Mouse (Mus musculus) neural tube, embryonic 12.5 days (tissue): ENCODE results near the gene Rab5b. TPM values are rescaled to one million over a fixed set of nuclear protein-coding genes. Genes with fewer than 3 reads are reported as not detected.
"Not testable (repeated sequence)": the region's sequence is repeated elsewhere in the genome, so short reads cannot be mapped to it uniquely, and the experiment has no call there.

Experiments
- ATAC-seq: fragments of 200-750 bp; cut with Nextera tagmentation; 2 replicates; pipeline ENCODE4 v1.8.0; 2017; ENCODE audit warnings: low read depth, mild to moderate bottlenecking, moderate TSS enrichment, moderate library complexity; ENCODE audit not compliant: low FRiP score
- H3K27ac ChIP-seq: fragments of 300-500 bp; sonication (generic); 2 replicates; pipeline ENCODE4 v1.5.1; 2016
- H3K27me3 ChIP-seq: fragments of 300-500 bp; sonication (generic); replicated peaks from 2 replicates; pipeline ENCODE4 v1.6.1; 2016; ENCODE audit warnings: mild to moderate bottlenecking
- H3K36me3 ChIP-seq: fragments of 300-500 bp; sonication (generic); 2 replicates; pipeline ENCODE4 v1.6.1; 2016; ENCODE audit warnings: mild to moderate bottlenecking
- H3K4me1 ChIP-seq: fragments of 300-500 bp; sonication (generic); 2 replicates; pipeline ENCODE4 v1.6.1; 2016
- H3K4me2 ChIP-seq: fragments of 300-500 bp; sonication (generic); replicated peaks from 2 replicates; pipeline ENCODE4 v1.6.1; 2016; ENCODE audit warnings: mild to moderate bottlenecking
- H3K4me3 ChIP-seq: fragments of 300-500 bp; sonication (generic); 2 replicates; pipeline ENCODE4 v1.5.1; 2016
- H3K9ac ChIP-seq: fragments of 300-500 bp; sonication (generic); 2 replicates; pipeline ENCODE4 v1.6.1; 2016; ENCODE audit warnings: mild to moderate bottlenecking
- H3K9me3 ChIP-seq: fragments of 300-500 bp; sonication (generic); 2 replicates; pipeline ENCODE4 v1.6.1; 2016; ENCODE audit warnings: mild to moderate bottlenecking
- WGBS: fragments of 180-500 bp; shearing (Covaris S2); methylation state at CpG from one replicate; pipeline ENCODE4 v1.1.7; 2016; 5-methylcytosine and 5-hydroxymethylcytosine counted together
- polyA plus RNA-seq: library from polyadenylated mRNA; unstranded; fragments of >200 nt; fragmentation: Nextera tagmentation; extraction: Ambion mirVana; gene quantifications from 2 replicates; pipeline ENCODE4 v1.2.1, GENCODE M21; 2016

The Rab5b gene
- polyA plus RNA-seq, 1 experiment from 2014 or later = 101 TPM

DNA sequence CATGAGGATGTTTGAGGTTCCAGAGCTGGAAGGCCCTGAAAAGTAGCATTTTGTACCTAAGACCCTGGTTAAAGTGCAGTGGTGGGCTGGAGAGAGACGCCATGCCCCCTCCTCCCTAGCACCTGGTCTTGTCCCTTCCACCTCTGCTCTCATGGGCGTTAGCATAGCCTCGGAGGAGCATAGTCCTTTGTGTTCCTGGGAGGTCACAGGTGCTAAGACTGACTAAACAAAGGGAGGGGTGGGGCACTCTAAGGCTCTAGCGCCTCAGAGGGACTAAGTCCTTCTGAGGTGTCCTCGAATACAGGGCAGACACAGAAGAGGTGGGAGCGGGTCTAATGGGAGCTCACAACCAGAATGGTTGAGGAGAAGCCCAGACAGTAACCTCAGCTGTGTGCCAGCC lies 64.5 kb downstream of the Rab5b start:
- Histone ChIP-seq H3K27me3 (no peaks in the 10 kb centered on the region), H3K9me3 (no peaks in the 10 kb centered on the region), H3K4me3 (no peak overlapping the region), H3K4me1 (peaks cover 3% of the 10 kb centered on the region; the same call in 1 of the 2 replicates), H3K36me3 (peaks cover 26% of the 10 kb centered on the region), H3K9ac (no peak overlapping the region), H3K4me2 (no peak overlapping the region), H3K27ac (no peak overlapping the region)
- ATAC-seq = no peak
- WGBS = 28% methylated on average over 6 of the region's 6 CpGs

GRCm38 (mm10) chr10:128630306-128630705 lies 65.8 kb downstream of the Rab5b start:
- not testable (repeated sequence) for H3K27me3 ChIP-seq, H3K9ac ChIP-seq, H3K4me1 ChIP-seq, H3K4me3 ChIP-seq, H3K27ac ChIP-seq, H3K4me2 ChIP-seq, ATAC-seq, H3K9me3 ChIP-seq
- WGBS = 84% methylated on average over 5 of the region's 5 CpGs
- peaks cover 15% of the 10 kb centered on the region for H3K36me3 ChIP-seq

- Histone ChIP-seq H3K4me2 (no peak overlapping the region), H3K4me1 (peaks cover 9% of the 10 kb centered on the region), H3K9ac (no peak overlapping the region), H3K9me3 (no peaks in the 10 kb centered on the region), H3K27ac (no peak overlapping the region), H3K4me3 (no peak overlapping the region), H3K27me3 (no peaks in the 10 kb centered on the region), H3K36me3 (peaks cover 19% of the 10 kb centered on the region)
- WGBS = 78% methylated on average over 2 of the region's 2 CpGs
- ATAC-seq = no peak
These were observed 66.3 kb downstream of the Rab5b start for GRCm38 (mm10) chr10:128629746-128630145.

- Histone ChIP-seq H3K27ac (no peak overlapping the region), H3K27me3 (no peaks in the 10 kb centered on the region), H3K4me3 (no peak overlapping the region), H3K9ac (no peak overlapping the region), H3K36me3 (peaks cover 25% of the 10 kb centered on the region), H3K4me1 (peaks cover 9% of the 10 kb centered on the region), H3K4me2 (no peak overlapping the region), H3K9me3 (no peaks in the 10 kb centered on the region)
- WGBS = 86% methylated on average over 10 of the region's 10 CpGs
- ATAC-seq = no peak; the same call in 1 of the 2 replicates
These were observed 68.4 kb downstream of the Rab5b start for GRCm38 (mm10) chr10:128627398-128628317.

Other genes starting within 250 kb of the Rab5b start
- 174 and 177 TPM in 2 replicates for gene Smarcc2, start 237.0 kb downstream of the Rab5b start, polyA plus RNA-seq
- gene Myl6, start 202.1 kb downstream of the Rab5b start, polyA plus RNA-seq = 879 and 909 TPM in 2 replicates
- 3.1 and 3.9 TPM in 2 replicates for gene Myl6b, start 197.6 kb downstream of the Rab5b start, polyA plus RNA-seq
- gene Esyt1, start 170.4 kb downstream of the Rab5b start, polyA plus RNA-seq = 38.3 and 45.3 TPM in 2 replicates
- gene Zc3h10, start 148.5 kb downstream of the Rab5b start, polyA plus RNA-seq = 18.9 and 20.3 TPM in 2 replicates
- gene Rpl41, start 147.0 kb downstream of the Rab5b start, polyA plus RNA-seq = 2,521 and 2,605 TPM in 2 replicates
- 155 and 156 TPM in 2 replicates for gene Pa2g4, start 130.3 kb downstream of the Rab5b start, polyA plus RNA-seq
- 14.6 and 16.0 TPM in 2 replicates for gene Erbb3, start 106.6 kb downstream of the Rab5b start, polyA plus RNA-seq
- 471 and 498 TPM in 2 replicates for gene Rps26, start 69.5 kb downstream of the Rab5b start, polyA plus RNA-seq
- gene Ikzf4, start 50.3 kb downstream of the Rab5b start, polyA plus RNA-seq = 7.9 and 8.3 TPM in 2 replicates
- gene Suox, start 22.2 kb downstream of the Rab5b start, polyA plus RNA-seq = 13.9 and 15.6 TPM in 2 replicates
- gene Pmel, start 7.9 kb upstream of the Rab5b start, polyA plus RNA-seq = 2.4 and 3.7 TPM in 2 replicates
- 64.0 and 65.8 TPM in 2 replicates for gene Cdk2, start 8.8 kb upstream of the Rab5b start, polyA plus RNA-seq
- 5.5 and 6.8 TPM in 2 replicates for gene Dgka, start 48.6 kb upstream of the Rab5b start, polyA plus RNA-seq
- gene Pym1, start 51.6 kb upstream of the Rab5b start, polyA plus RNA-seq = 49.1 and 50.5 TPM in 2 replicates
- gene Mmp19, start 94.6 kb upstream of the Rab5b start, polyA plus RNA-seq = 0.28 and 0.54 TPM in 2 replicates
- 60.2 and 63.3 TPM in 2 replicates for gene Dnajc14, start 107.8 kb upstream of the Rab5b start, polyA plus RNA-seq
- 18.7 and 19.7 TPM in 2 replicates for gene Tmem198b, start 108.1 kb upstream of the Rab5b start, polyA plus RNA-seq
- gene Sarnp, start 121.1 kb upstream of the Rab5b start, polyA plus RNA-seq = 198 and 235 TPM in 2 replicates
- gene Ormdl2, start 125.4 kb upstream of the Rab5b start, polyA plus RNA-seq = 31.2 and 37.2 TPM in 2 replicates
- 20.1 and 20.4 TPM in 2 replicates for gene Gdf11, start 195.5 kb upstream of the Rab5b start, polyA plus RNA-seq
- gene Cd63, start 204.7 kb upstream of the Rab5b start, polyA plus RNA-seq = 199 and 208 TPM in 2 replicates
- gene Rdh5, start 226.6 kb upstream of the Rab5b start, polyA plus RNA-seq = 13.5 and 15.7 TPM in 2 replicates
- gene Bloc1s1, start 227.8 kb upstream of the Rab5b start, polyA plus RNA-seq = 227 and 233 TPM in 2 replicates
- 7.9 and 8.3 TPM in 2 replicates for gene Itga7, start 237.6 kb upstream of the Rab5b start, polyA plus RNA-seq